Mouse (Mus musculus) c-Kit-positive CD71-positive TER-119-negative erythroid progenitor cells, embryonic 14.5 days (primary cell): Measurements from ENCODE around the gene Tshz2.
"Not testable (repeated sequence)": the region's sequence is repeated elsewhere in the genome, so short reads cannot be mapped to it uniquely, and the experiment has no call there.

Experiments used
- DNase-seq: peaks from one replicate; pipeline ENCODE4 v3.0.0-alpha.2; 2013; ENCODE audit warnings: low read depth

The Tshz2 gene

GRCm38 (mm10) chr2:169632338-169633151 lies at the start of gene Tshz2:
Tshz2 (plus strand) TSS chr2:169633013.
- DNase-seq = no peak

- no peak for DNase-seq
Measured at GRCm38 (mm10) chr2:169583476-169583875, 49.3 kb upstream of the Tshz2 start.

GRCm38 (mm10) chr2:169584745-169585456 lies 47.9 kb upstream of the Tshz2 start:
- DNase-seq = no peak

GRCm38 (mm10) chr2:169585631-169586285 lies 47.1 kb upstream of the Tshz2 start:
- DNase-seq = no peak

DNA sequence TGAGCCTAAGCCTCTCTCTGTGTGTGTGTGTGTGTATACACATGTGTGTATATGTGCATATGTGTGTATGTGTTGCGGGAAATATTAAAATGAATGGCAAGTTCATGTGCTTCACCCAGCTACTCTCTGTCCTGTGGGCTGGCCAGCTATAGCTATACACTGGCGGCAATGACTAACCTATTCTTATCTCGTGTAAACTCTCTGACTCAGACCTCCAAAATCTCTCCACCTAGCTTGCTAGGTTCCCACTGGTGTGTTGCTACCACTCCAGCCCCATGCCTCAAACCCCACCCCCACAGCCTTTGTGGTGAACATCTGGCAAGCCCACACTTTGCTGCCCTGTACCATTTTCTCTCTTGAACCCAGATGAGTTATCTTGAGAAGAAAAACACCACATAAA lies 46.1 kb upstream of the Tshz2 start:
- DNase-seq = no peak

GRCm38 (mm10) chr2:169587645-169588044 lies 45.2 kb upstream of the Tshz2 start, which contains the start of gene Gm11011:
Gm11011 (minus strand) TSS chr2:169587745.
- not testable (repeated sequence) for DNase-seq

GRCm38 (mm10) chr2:169589697-169590096 lies 43.1 kb upstream of the Tshz2 start:
- DNase-seq = no peak

- DNase-seq = no peak
Measured at GRCm38 (mm10) chr2:169590412-169590811, 42.4 kb upstream of the Tshz2 start.

DNA sequence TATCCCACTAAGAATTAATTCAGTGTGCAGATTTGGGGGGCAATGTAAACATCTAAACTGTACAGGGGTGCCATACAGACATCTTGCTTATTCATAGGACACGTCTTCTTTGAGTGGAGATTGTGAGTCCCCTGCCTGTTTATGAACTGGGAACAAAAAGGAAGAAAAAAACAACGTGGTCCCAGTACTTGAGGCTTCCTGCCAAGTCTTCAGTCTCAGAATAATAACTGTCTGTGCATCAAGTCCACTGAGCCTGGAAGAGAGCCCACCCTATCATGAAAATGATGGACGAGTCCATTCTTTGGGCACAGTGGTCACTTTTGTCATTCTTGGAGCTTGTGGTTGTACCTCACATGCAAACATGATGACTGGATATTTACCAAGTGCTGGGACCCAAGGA lies 39.1 kb upstream of the Tshz2 start:
- DNase-seq = no peak

DNA sequence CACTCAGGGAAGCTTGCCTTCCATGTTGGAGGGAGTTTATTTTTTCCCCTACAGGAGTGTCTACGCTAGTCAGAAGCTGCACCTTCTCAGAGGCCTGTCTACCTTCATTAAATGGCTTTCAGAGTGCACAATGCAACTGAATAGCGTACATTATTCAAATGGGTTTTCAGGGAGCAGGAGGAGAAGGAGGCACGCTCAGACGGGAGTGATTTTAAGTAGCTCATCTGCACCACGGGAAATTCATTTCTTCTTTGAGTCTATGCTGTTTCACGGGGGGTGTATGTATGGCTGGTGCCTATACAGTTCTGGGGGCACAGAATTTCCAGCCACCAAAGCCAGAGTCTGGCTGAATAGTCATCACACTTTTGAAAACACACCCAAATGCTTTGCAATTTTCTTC lies 35.5 kb upstream of the Tshz2 start:
- no peak for DNase-seq

- DNase-seq = no peak
Measured at GRCm38 (mm10) chr2:169597971-169598370, 34.8 kb upstream of the Tshz2 start.

DNA sequence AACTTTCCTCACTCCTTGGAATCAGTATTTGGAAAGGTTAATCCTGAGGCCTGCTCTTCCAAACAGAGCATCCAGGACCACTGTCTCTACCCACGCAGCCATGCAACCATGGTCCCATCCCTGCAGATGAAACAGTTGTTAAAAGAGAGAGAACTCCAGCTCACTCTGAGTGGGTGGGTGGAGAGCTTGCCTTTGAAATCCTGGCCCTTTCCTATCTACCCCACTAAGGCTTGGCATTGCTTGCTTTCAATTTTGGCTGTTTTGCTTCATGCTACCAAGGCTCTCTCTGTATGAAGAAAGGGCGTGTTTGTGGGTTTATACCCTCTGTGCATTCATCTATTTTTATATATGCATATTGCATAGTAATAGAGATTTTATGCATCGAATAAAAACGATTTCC lies 33.2 kb upstream of the Tshz2 start:
- no peak for DNase-seq

GRCm38 (mm10) chr2:169600163-169600562 lies 32.6 kb upstream of the Tshz2 start:
- DNase-seq = no peak

- DNase-seq = no peak
Measured at GRCm38 (mm10) chr2:169606901-169607678, 25.7 kb upstream of the Tshz2 start.

GRCm38 (mm10) chr2:169607787-169608186 lies 25.0 kb upstream of the Tshz2 start:
- no peak for DNase-seq

DNA sequence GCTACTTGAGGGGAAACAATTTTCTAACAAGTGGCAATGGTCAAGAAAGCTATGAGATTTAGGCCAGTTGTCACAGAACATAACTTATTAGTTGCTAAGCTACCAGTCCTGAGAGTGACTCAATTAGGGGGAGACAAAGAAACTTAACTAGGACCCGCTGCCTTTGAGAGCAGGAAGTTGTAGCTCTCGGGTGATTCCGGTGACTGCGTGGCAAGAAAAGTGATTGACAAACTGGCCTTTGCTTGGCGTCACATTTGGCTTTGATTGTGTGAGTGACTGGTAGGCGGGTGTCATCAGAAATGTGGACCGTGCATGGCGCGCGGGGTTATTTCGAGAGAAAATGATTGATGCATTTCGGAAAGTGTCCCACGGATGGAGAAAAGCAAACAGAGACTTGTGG lies 22.9 kb upstream of the Tshz2 start:
- DNase-seq = no peak

- DNase-seq = no peak
Measured at GRCm38 (mm10) chr2:169610882-169611281, 21.9 kb upstream of the Tshz2 start.

DNA sequence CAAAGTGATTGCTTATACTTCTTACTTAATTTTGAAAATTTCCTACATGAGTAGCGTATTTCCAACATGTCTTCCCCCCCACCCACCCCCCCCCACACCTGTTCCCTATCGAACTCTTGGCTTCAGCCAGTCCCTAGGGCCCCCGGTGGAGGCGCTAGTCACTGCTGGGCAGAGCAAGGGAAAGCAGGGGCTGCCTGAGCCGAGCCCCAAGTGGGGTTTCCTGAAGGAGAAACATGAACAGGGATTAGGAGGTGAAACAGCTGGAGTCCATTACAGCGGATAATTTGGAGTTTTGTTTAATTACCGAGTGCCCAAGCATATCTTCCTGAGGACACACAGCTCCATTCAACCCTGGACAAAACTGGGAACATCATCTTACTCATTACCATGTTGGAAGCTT lies 21.3 kb upstream of the Tshz2 start:
- no peak for DNase-seq

DNA sequence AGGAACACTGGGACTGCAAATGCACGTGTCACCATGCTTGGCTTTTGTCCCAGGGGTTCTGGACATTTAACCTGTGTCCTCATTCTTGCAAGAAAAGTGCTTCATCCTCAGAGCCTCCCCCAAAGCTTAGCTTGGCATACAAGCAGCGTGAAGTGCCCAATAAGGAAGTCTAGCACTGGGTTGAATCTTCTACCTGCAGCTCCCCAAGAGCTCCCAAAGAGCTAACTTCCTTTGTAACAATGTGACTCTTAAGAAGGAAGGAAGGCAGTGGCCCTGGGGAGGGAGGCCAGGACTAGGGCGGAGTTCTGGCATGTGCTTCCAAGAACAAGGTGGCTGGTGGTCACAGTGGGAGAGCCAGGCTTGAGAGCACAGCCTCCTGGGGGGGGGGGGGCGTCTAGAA lies 18.1 kb upstream of the Tshz2 start:
- DNase-seq = no peak

DNA sequence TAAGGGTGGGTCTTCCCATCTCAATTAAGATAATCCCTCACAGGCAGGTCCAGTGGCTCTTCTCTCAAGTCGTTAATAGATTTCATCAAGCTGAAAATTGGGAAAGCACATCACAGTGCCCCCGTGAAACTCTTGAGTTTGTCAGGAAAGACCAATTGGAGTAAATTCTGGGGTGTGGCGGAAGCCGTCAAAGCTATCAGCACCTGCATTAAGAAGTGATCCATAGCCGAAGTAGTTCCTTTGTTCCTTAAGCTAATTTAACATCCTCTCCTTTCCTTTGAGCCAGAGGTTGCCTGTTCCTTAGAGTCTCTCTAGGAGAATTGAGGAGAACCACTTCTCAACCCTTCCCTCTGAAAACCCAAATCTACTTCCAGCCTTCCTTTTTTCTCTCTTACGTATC lies 16.8 kb upstream of the Tshz2 start:
- DNase-seq = no peak

DNA sequence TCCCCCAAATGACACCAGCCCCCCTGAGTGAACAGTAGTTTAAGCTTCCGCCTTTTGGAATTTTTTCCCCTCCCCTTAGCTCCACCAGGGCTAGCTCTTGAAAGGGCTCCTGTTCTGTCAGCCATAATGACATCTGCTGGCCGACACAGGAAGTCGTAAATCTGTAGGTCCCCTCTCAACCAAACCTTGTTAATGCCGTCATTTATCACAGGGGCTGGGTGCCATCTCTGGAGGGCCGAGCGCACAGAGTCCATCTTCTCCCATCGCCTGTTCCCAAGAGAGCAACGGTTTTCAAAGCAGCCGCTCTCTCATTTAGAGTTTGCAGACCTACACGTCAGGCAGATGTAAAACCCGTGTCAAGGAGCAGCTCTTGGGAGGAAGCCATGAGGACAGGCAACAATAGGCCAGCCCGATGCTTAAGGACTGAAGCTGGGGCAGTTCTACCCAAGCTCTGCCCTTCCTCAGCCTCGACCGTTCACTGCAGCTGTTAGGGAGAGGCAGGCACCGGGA lies 11.6 kb upstream of the Tshz2 start:
- no peak for DNase-seq

- DNase-seq = no peak
Measured at GRCm38 (mm10) chr2:169630070-169630469, 2.7 kb upstream of the Tshz2 start.
